Mouse (Mus musculus) brain, embryonic 14.5 days (tissue): ENCODE data around the gene Mlip.

Source experiments
- CTCF ChIP-seq: fragments of 200-500 bp; IDR thresholded peaks from 2 replicates; pipeline ENCODE4 v1.5.1; 2012; ENCODE audit warnings: inconsistent platforms, mild to moderate bottlenecking, moderate library complexity, borderline replicate concordance; ENCODE audit not compliant: insufficient read depth, insufficient read length; ENCODE audit errors: extremely low read depth
- POLR2A ChIP-seq: fragments of 200-500 bp; IDR thresholded peaks from 2 replicates; pipeline ENCODE4 v1.6.1; 2012; ENCODE audit warnings: mild to moderate bottlenecking, inconsistent platforms, borderline replicate concordance; ENCODE audit not compliant: poor library complexity, insufficient read depth, insufficient read length, severe bottlenecking; ENCODE audit errors: extremely low read depth

GRCm38 (mm10) chr9:77252761-77253160 is 100.0 kb downstream of the Mlip start:
- no peak for TF ChIP-seq POLR2A
- no peak for TF ChIP-seq CTCF
